Mouse (Mus musculus) small intestine, adult 2 months (tissue): ENCODE results near the gene Slc47a2.

Experiments used
- CTCF ChIP-seq: fragments of 200-500 bp; IDR thresholded peaks from 2 replicates; pipeline ENCODE4 v1.5.1; 2012; ENCODE audit warnings: low read depth, mild to moderate bottlenecking, control low read depth, inconsistent platforms, low read length, moderate library complexity, mixed read lengths; ENCODE audit not compliant: insufficient replicate concordance, insufficient read length; ENCODE audit errors: extremely low read depth
- POLR2A ChIP-seq: fragments of 200-500 bp; IDR thresholded peaks from 2 replicates; pipeline ENCODE4 v1.6.1; 2012; ENCODE audit warnings: low read depth, mild to moderate bottlenecking, control low read depth, inconsistent platforms, low read length, moderate library complexity

DNA sequence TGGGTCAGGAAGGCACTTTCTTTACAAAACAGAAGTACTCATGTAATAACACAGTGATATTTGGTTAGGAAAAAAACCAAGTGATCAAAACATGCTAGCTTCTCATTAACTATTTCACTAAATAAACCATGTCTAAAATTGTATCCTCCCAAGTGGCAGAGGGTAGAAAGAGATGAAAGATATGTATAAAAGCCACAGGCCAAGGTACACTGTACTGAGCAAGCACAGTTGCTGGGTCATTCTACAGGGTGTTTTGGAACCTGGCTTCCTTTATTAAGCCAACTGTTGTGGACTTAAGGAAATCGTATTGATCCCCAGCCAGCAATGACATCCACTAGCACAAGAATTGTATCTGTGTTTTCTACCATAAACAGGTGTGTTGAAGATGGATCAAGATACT is 78.8 kb downstream of the Slc47a2 start:
- TF ChIP-seq CTCF (no peak), POLR2A (no peak)
